Mouse (Mus musculus) embryonic stem cell, embryonic (primary cell): ENCODE measurements around the gene Tfap2a.

Experiments
- CTCF ChIA-PET, 4 experiments: fragments of 300-600 bp in 2 of 4; fragments of 350-600 bp in 2 of 4; sonication (Branson Sonifier 250); formaldehyde crosslinking; loops; one replicate each; lab custom pipeline; 2022; ENCODE audit warnings: inconsistent platforms in 2 of 4; lab: Charles Lee
- POLR2A ChIA-PET, 4 experiments: fragments of 300-600 bp in 2 of 4; fragments of 350-600 bp in 2 of 4; sonication (Branson Sonifier 250); formaldehyde crosslinking; loops; one replicate each; lab custom pipeline; 2022; ENCODE audit warnings: antibody characterized with exemption in 4 of 4, inconsistent platforms in 1 of 4; lab: Charles Lee

Tfap2a gene

GRCm38 (mm10) chr13:40738196-40738880, at the start of gene Tfap2a:
Gene Tfap2a (minus strand): TSS chr13:40738376.
- CTCF ChIA-PET = interaction anchor here in 1 of 4 experiments (0.7 kb wide), 2 partner anchors 68 to 83 kb away, joined by 5 to 10 read pairs; no protein-coding TSS in a partner anchor

GRCm38 (mm10) chr13:40784202-40784771, 46.1 kb upstream of the Tfap2a start:
- CTCF ChIA-PET = interaction anchor here (0.6 to 1.5 kb wide), 25 partner anchors 11 to 1314 kb away, joined by 3 to 20 read pairs (median 4); no protein-coding TSS in a partner anchor
- POLR2A ChIA-PET = interaction anchor here in 2 of 4 experiments (0.6 to 0.7 kb wide), 3 partner anchors 8 to 1125 kb away, joined by 3 to 5 read pairs (median 3); no protein-coding TSS in a partner anchor

More at GRCm38 (mm10) chr13:40738196-40738880, at the start of gene Tfap2a:
- POLR2A ChIA-PET = interaction anchor here in 2 of 4 experiments (0.6 to 1.9 kb wide), 9 partner anchors 13 to 1071 kb away, joined by 3 to 13 read pairs (median 4); no protein-coding TSS in a partner anchor

GRCm38 (mm10) chr13:40757995-40758394, 19.8 kb upstream of the Tfap2a start:
- ChIA-PET CTCF (interaction anchor here (0.5 to 1.7 kb wide), 26 partner anchors 8 to 1317 kb away, joined by 3 to 16 read pairs (median 3); no protein-coding TSS in a partner anchor), POLR2A (interaction anchor here in 2 of 4 experiments (0.7 to 1.0 kb wide), 4 partner anchors 9 to 35 kb away, joined by 3 to 4 read pairs (median 3); no protein-coding TSS in a partner anchor)

- ChIA-PET CTCF (interaction anchor here in 2 of 4 experiments (0.6 to 0.8 kb wide), 2 partner anchors 422 to 1316 kb away, joined by 3 to 6 read pairs; no protein-coding TSS in a partner anchor), POLR2A (interaction anchor here in 2 of 4 experiments (0.6 to 1.3 kb wide), 4 partner anchors 18 to 456 kb away, joined by 3 read pairs; partner anchors contain the start of gene Mak (in 1 of the 2))
Observed at GRCm38 (mm10) chr13:40756356-40756755, 18.2 kb upstream of the Tfap2a start.

GRCm38 (mm10) chr13:40754091-40754490, 15.9 kb upstream of the Tfap2a start:
- POLR2A ChIA-PET = no interaction called here

GRCm38 (mm10) chr13:40751889-40752288, 13.7 kb upstream of the Tfap2a start:
- POLR2A ChIA-PET = no interaction called here
- CTCF ChIA-PET = interaction anchor here in 1 of 4 experiments (0.7 kb wide), 1 partner anchor 1311 kb away, joined by 4 read pairs; no protein-coding TSS in a partner anchor

More at GRCm38 (mm10) chr13:40754091-40754490, 15.9 kb upstream of the Tfap2a start:
- CTCF ChIA-PET = interaction anchor here in 1 of 4 experiments (0.5 kb wide), 1 partner anchor 31 kb away, joined by 20 read pairs; no protein-coding TSS in a partner anchor

- ChIA-PET POLR2A (interaction anchor here in 3 of 4 experiments (0.8 to 2.1 kb wide), 5 partner anchors 8 to 890 kb away, joined by 3 to 7 read pairs (median 4); no protein-coding TSS in a partner anchor), CTCF (interaction anchor here in 2 of 4 experiments (0.7 to 1.7 kb wide), 3 partner anchors 8 to 39 kb away, joined by 4 to 8 read pairs (median 4); no protein-coding TSS in a partner anchor)
Observed at GRCm38 (mm10) chr13:40749603-40749905, 11.4 kb upstream of the Tfap2a start.

GRCm38 (mm10) chr13:40748785-40749602, 10.8 kb upstream of the Tfap2a start:
- ChIA-PET CTCF (interaction anchor here in 3 of 4 experiments (0.6 to 1.7 kb wide), 4 partner anchors 9 to 39 kb away, joined by 4 to 8 read pairs (median 6); no protein-coding TSS in a partner anchor), POLR2A (interaction anchor here in 3 of 4 experiments (0.8 to 2.1 kb wide), 6 partner anchors 9 to 889 kb away, joined by 3 to 7 read pairs (median 4); no protein-coding TSS in a partner anchor)

GRCm38 (mm10) chr13:40744111-40744805, 6.1 kb upstream of the Tfap2a start:
- CTCF ChIA-PET = no interaction called here

GRCm38 (mm10) chr13:40743221-40743620, 5.0 kb upstream of the Tfap2a start:
- CTCF ChIA-PET = interaction anchor here in 1 of 4 experiments (0.9 kb wide), 1 partner anchor 10 kb away, joined by 3 read pairs; no protein-coding TSS in a partner anchor
- POLR2A ChIA-PET = interaction anchor here in 1 of 4 experiments (0.6 kb wide), 1 partner anchor 25 kb away, joined by 6 read pairs; no protein-coding TSS in a partner anchor

More at GRCm38 (mm10) chr13:40744111-40744805, 6.1 kb upstream of the Tfap2a start:
- POLR2A ChIA-PET = interaction anchor here in 1 of 4 experiments (0.6 kb wide), 2 partner anchors 298 to 555 kb away, joined by 3 read pairs; no protein-coding TSS in a partner anchor

GRCm38 (mm10) chr13:40741841-40742550, 3.8 kb upstream of the Tfap2a start:
- POLR2A ChIA-PET = interaction anchor here in 1 of 4 experiments (0.8 kb wide), 1 partner anchor 10 kb away, joined by 3 read pairs; no protein-coding TSS in a partner anchor
- CTCF ChIA-PET = interaction anchor here in 1 of 4 experiments (0.9 kb wide), 1 partner anchor 16 kb away, joined by 3 read pairs; no protein-coding TSS in a partner anchor

- CTCF ChIA-PET = interaction anchor here in 1 of 4 experiments (0.9 kb wide), 1 partner anchor 17 kb away, joined by 3 read pairs; no protein-coding TSS in a partner anchor
- POLR2A ChIA-PET = interaction anchor here in 1 of 4 experiments (0.8 kb wide), 1 partner anchor 10 kb away, joined by 3 read pairs; no protein-coding TSS in a partner anchor
Observed at GRCm38 (mm10) chr13:40741436-40741835, 3.3 kb upstream of the Tfap2a start.

GRCm38 (mm10) chr13:40740727-40741360, 2.7 kb upstream of the Tfap2a start:
- POLR2A ChIA-PET = interaction anchor here in 1 of 4 experiments (0.5 to 1.5 kb wide), 4 partner anchors 37 to 381 kb away, joined by 3 to 4 read pairs (median 3); no protein-coding TSS in a partner anchor
- CTCF ChIA-PET = no interaction called here

- POLR2A ChIA-PET = interaction anchor here in 1 of 4 experiments (0.7 to 1.9 kb wide), 4 partner anchors 15 to 380 kb away, joined by 3 to 4 read pairs (median 4); no protein-coding TSS in a partner anchor
- CTCF ChIA-PET = no interaction called here
Observed at GRCm38 (mm10) chr13:40739901-40740300, 1.7 kb upstream of the Tfap2a start.

- POLR2A ChIA-PET = interaction anchor here in 2 of 4 experiments (0.6 to 1.9 kb wide), 3 partner anchors 14 to 396 kb away, joined by 3 to 5 read pairs (median 4); no protein-coding TSS in a partner anchor
- CTCF ChIA-PET = no interaction called here
Observed at GRCm38 (mm10) chr13:40739121-40739650, 1.0 kb upstream of the Tfap2a start.
